Mouse (Mus musculus) cortical plate, adult 2 months (tissue): ENCODE measurements around the gene Gsto1. TPM values are rescaled to one million over a fixed set of nuclear protein-coding genes. Genes with fewer than 3 reads are reported as not detected.

ENCODE experiments used
- H3K27ac ChIP-seq: fragments of 200-500 bp; 2 replicates; pipeline ENCODE4 v1.5.1; 2012; ENCODE audit warnings: low read length, control low read depth, inconsistent platforms; ENCODE audit not compliant: insufficient read depth
- H3K4me1 ChIP-seq: fragments of 200-500 bp; 2 replicates; pipeline ENCODE4 v1.6.1; 2011; ENCODE audit warnings: low read length; ENCODE audit not compliant: control insufficient read depth, insufficient read depth
- H3K4me3 ChIP-seq: fragments of 200-500 bp; 2 replicates; pipeline ENCODE4 v1.5.1; 2011; ENCODE audit warnings: mild to moderate bottlenecking, low read length, control low read depth; ENCODE audit not compliant: insufficient read depth
- CTCF ChIP-seq: fragments of 200-500 bp; IDR thresholded peaks from 2 replicates; pipeline ENCODE4 v1.5.1; 2011; ENCODE audit warnings: mild to moderate bottlenecking, control low read depth, low read length; ENCODE audit not compliant: insufficient read depth; ENCODE audit errors: extremely low read depth
- POLR2A ChIP-seq: fragments of 200-500 bp; IDR thresholded peaks from 2 replicates; pipeline ENCODE4 v1.6.1; 2011; ENCODE audit warnings: mild to moderate bottlenecking, low read length, control low read depth; ENCODE audit not compliant: insufficient read depth; ENCODE audit errors: extremely low read depth
- polyA plus RNA-seq: library from polyadenylated mRNA; depleted of rRNA; stranded (reverse); fragments of >200 nt; gene quantifications from 2 replicates; pipeline ENCODE4 v1.2.3, GENCODE M21; 2012; rRNA removed

The Gsto1 gene
- polyA plus RNA-seq: 47.8 and 51.4 TPM in 2 replicates

- Histone ChIP-seq H3K4me3 (peak within 1 kb of the TSS; percentile 45), H3K4me1 (no peaks in the 10 kb centered on the region; the same call in 1 of the 2 replicates), H3K27ac (no peak within 1 kb of the TSS)
- TF ChIP-seq POLR2A (peak; percentile 84), CTCF (no peak)
Observed at GRCm38 (mm10) chr19:47854796-47855783, at the start of gene Gsto1. Gene Gsto1, plus strand, starts transcription at chr19:47854970.

DNA sequence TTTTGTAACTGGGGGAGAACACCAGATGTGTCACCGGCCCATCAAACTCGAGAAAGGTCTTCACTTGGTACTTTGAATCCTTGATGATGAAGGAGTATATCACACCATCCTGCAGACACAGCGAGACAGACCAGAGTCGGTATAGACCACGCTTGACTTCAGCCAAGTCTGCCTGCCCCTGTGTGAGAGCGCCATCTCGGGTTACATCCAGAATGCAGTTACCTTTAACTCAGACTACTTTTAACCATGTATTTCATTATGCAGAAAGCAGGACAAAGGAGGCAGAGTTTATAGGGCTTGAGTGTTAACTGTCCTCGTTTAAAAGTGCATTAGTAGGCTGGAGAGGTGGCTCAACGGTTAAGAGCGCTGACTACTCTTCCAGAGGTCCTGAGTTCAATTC lies 42.7 kb upstream of the Gsto1 start:
- Histone ChIP-seq H3K4me3 (no peak overlapping the region), H3K27ac (no peak overlapping the region), H3K4me1 (no peaks in the 10 kb centered on the region)
- TF ChIP-seq CTCF (no peak), POLR2A (no peak)

GRCm38 (mm10) chr19:47814721-47815120 lies 40.0 kb upstream of the Gsto1 start:
- Histone ChIP-seq H3K27ac (no peak overlapping the region), H3K4me1 (no peaks in the 10 kb centered on the region), H3K4me3 (no peak overlapping the region)
- TF ChIP-seq CTCF (no peak), POLR2A (no peak)

- no peak for TF ChIP-seq CTCF
- no peak for TF ChIP-seq POLR2A
- Histone ChIP-seq H3K27ac (no peak overlapping the region), H3K4me1 (peaks cover 3% of the 10 kb centered on the region; the same call in 1 of the 2 replicates), H3K4me3 (no peak overlapping the region)
Observed at GRCm38 (mm10) chr19:47817692-47818091, 37.1 kb upstream of the Gsto1 start.

DNA sequence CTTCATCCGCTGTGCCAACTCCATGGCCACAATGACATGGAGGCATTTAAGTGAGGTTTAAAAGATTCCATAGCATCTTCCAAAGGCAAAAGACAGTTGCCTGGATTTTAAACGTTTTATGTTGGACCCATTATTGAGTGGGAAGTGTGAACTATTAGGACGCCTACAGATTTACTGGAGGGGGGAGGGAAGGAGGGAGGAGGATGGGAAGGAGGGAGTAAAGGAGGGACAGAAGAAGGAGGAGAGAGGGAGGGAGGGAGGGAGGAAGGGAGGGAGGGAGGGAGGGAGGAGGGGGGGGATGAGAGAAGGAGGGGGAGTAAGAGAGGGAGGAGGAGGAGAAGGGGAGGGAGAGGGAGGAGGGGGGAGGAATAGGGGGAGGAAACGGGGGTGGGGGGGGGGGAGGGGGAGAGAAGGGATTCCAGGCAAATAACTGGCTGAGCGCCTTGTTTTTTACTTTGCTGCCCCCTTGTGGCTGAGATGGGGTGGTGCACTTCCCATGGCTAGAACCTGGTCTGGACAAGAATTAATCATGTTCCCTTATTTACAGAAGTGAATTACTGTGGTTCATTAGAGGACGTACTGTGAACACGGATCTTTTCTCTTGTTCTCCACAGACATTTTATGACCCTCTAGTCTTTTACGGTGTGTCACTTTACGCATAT lies 33.8 kb upstream of the Gsto1 start:
- H3K27ac ChIP-seq: no peak overlapping the region
- no peak overlapping the region for H3K4me3 ChIP-seq
- peak; percentile 75 for TF ChIP-seq CTCF
- TF ChIP-seq POLR2A: no peak
- peaks cover 3% of the 10 kb centered on the region; the same call in 1 of the 2 replicates for H3K4me1 ChIP-seq

GRCm38 (mm10) chr19:47821494-47821872 lies 33.3 kb upstream of the Gsto1 start:
- H3K27ac ChIP-seq: no peak overlapping the region
- no peak overlapping the region for H3K4me3 ChIP-seq
- H3K4me1 ChIP-seq: peaks cover 3% of the 10 kb centered on the region; the same call in 1 of the 2 replicates
- TF ChIP-seq CTCF (no peak), POLR2A (no peak)

- TF ChIP-seq CTCF: no peak
- TF ChIP-seq POLR2A: no peak
- H3K4me3 ChIP-seq: no peak overlapping the region
- H3K27ac ChIP-seq: no peak overlapping the region
- peaks cover 3% of the 10 kb centered on the region; the same call in 1 of the 2 replicates for H3K4me1 ChIP-seq
Observed at GRCm38 (mm10) chr19:47822143-47822796, 32.5 kb upstream of the Gsto1 start.

- TF ChIP-seq CTCF: no peak
- no peak for TF ChIP-seq POLR2A
- peaks cover 3% of the 10 kb centered on the region; the same call in 1 of the 2 replicates for H3K4me1 ChIP-seq
- no peak overlapping the region for H3K4me3 ChIP-seq
- H3K27ac ChIP-seq: no peak overlapping the region
Observed at GRCm38 (mm10) chr19:47824026-47824425, 30.7 kb upstream of the Gsto1 start.

DNA sequence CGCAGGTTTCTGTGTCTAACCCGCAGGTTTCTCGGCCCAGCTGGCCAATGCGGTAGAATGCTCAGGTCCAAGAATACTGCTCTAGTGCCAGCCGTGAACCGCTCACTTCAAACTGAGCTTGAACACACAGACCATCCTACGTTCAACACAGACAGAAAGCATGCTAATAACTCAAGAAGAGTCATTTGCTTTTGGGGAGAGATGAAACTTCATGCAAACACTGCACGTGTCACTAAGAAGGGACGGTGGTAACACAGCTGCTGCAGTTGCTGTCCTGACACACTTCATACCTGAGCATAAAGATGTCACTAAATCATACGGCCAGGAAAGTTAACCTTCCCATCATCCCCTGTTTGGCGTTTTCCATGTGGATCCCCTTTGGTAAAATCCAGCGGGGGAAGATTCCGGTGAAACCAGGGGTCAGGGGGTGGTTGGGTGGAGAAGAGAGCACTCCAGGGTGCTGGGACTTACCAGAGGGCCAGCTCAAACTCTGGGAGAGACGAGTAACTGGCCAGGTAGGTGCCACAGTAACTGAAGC lies 24.8 kb upstream of the Gsto1 start:
- TF ChIP-seq POLR2A: no peak
- TF ChIP-seq CTCF: no peak

More for the DNA sequence above, 24.8 kb upstream of the Gsto1 start:
- Histone ChIP-seq H3K4me1 (no peaks in the 10 kb centered on the region), H3K27ac (no peak overlapping the region), H3K4me3 (no peak overlapping the region)
